ENCODE assay signal across 15 mouse cellular contexts in the genomic region with DNA sequence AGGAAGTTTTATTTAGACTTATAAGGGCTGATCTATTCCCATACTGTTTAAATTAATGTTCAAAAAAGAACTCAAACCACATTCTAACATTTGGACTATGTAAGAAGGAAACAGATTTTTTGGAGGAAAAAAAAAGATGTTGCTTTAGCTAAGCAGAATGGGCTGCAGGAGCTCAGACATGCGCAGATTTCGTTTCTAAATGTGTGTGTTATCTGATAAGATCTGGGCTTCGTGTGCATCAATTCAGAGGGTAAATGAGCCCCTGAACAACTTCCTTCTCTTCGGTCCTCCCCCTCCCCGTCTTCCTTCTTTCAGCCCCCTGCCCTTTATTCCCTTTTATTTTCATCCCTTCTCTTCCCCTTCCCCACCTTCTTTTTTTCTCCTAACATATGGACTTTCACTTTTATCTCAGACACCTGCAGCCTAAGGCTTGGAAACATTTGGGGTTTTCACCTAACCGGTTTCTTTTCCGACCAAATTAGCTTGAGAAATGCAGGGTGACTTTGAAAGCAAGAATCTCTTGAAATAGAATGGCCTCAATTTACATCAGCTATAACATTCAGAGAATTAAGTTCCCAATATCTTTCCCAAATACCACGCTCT.
DNase-seq lines count a peak whose midpoint lies in the region; ATAC-seq and TF ChIP-seq lines count a peak whose summit lies in the region.
"Had no signal": no experiment of that assay in that cellular context is flagged by ENCODE, and none has a peak within 500 bp of the region (broad histone marks: within the 10 kb centered on the region; RNA-seq: fewer than 3 reads in every experiment).

No protein-coding gene starts in this region.

- no peak overlapping the region for H3K9ac ChIP-seq in embryonic facial prominence, embryonic 14.5 days (ENCODE audit: low read depth, low read length)
- H3K9ac ChIP-seq in intestine, embryonic 15.5 days: no peak overlapping the region

- no peaks in the 10 kb centered on the region for H3K9me3 ChIP-seq in embryonic facial prominence, embryonic 14.5 days (ENCODE audit: control insufficient read depth, low read length)
- H3K9me3 ChIP-seq in intestine, embryonic 15.5 days: no peaks in the 10 kb centered on the region

- peak overlapping the region; percentile 30; the same call in 1 of the 2 replicates for H3K4me2 ChIP-seq in embryonic facial prominence, embryonic 14.5 days (ENCODE audit: low read depth, low read length)
- H3K4me2 ChIP-seq in intestine, embryonic 15.5 days (replicated peaks): no peak overlapping the region

- no peak for TF ChIP-seq CTCF in layer of hippocampus, adult 2 months (conservative IDR thresholded peaks at IDR 0.05)

- no peaks in the 10 kb centered on the region for H3K27me3 ChIP-seq in embryonic facial prominence, embryonic 14.5 days (replicated peaks; ENCODE audit: control insufficient read depth, insufficient read depth, low read length)
- H3K27me3 ChIP-seq in intestine, embryonic 15.5 days (replicated peaks): no peaks in the 10 kb centered on the region

- H3K27ac ChIP-seq in layer of hippocampus, adult 2 months: peak overlapping the region; percentile 62; the same call in 1 of the 2 replicates
- no peak overlapping the region for H3K27ac ChIP-seq in embryonic facial prominence, embryonic 14.5 days (replicated peaks; ENCODE audit: low read depth, low read length)
- no peak overlapping the region for H3K27ac ChIP-seq in intestine, embryonic 15.5 days
- H3K27ac ChIP-seq: macrophage had no signal

- H3K36me3 ChIP-seq in embryonic facial prominence, embryonic 14.5 days (ENCODE audit: control insufficient read depth, insufficient read depth, low read length): no peaks in the 10 kb centered on the region
- no peaks in the 10 kb centered on the region for H3K36me3 ChIP-seq in intestine, embryonic 15.5 days

- no peaks in the 10 kb centered on the region; the same call in 1 of the 2 replicates for H3K4me1 ChIP-seq in embryonic facial prominence, embryonic 14.5 days (ENCODE audit: control insufficient read depth, insufficient read depth, low read length)
- no peaks in the 10 kb centered on the region for H3K4me1 ChIP-seq in intestine, embryonic 15.5 days (replicated peaks)

- ATAC-seq in embryonic facial prominence, embryonic 14.5 days (ENCODE audit: low read depth): no peak
- ATAC-seq in intestine, embryonic 15.5 days: no peak
- ATAC-seq: activated CD4-positive, CD25-positive, alpha-beta regulatory T cell, adult 4 months; hindbrain, embryonic 16.5 days had no signal

- no peak overlapping the region for H3K4me3 ChIP-seq in layer of hippocampus, adult 2 months
- H3K4me3 ChIP-seq in embryonic facial prominence, embryonic 14.5 days (ENCODE audit: low read depth, low read length): no peak overlapping the region
- no peak overlapping the region for H3K4me3 ChIP-seq in intestine, embryonic 15.5 days (replicated peaks)

- DNase-seq in layer of hippocampus, adult 2 months (ENCODE audit: low spot score in 2 of 2): peak in 1 of 2 experiments; percentile 17
- DNase-seq in layer of hippocampus, postnatal 36 days: no peak
- DNase-seq in CD4-positive, CD25-positive, alpha-beta regulatory T cell, adult 2 months (ENCODE audit: low read depth, low spot score): peak; percentile 65
- DNase-seq in embryonic facial prominence, embryonic 14.5 days (ENCODE audit: low spot score): peak; percentile 22
- peak; percentile 79 for DNase-seq in thymus, postnatal 0 days (ENCODE audit: low spot score)
- DNase-seq in yolk sac, embryonic 10.5 days (ENCODE audit: low spot score): no peak
- DNase-seq: cerebellum, adult 11 months; heart, adult 18-20 months; heart, postnatal 10 days; kidney, adult 9 months; retina, postnatal 1 day had no signal

- WGBS in embryonic facial prominence, embryonic 14.5 days: 40% methylated on average over 8 of the region's 8 CpGs
- WGBS in intestine, embryonic 15.5 days: 53% methylated on average over 8 of the region's 8 CpGs

Comparison
In these comparisons a context has a peak if more than half of its experiments do, and no peak if none do; other contexts are left out.
1. DNase-seq: peak in CD4-positive, CD25-positive, alpha-beta regulatory T cell, adult 2 months (single experiment), embryonic facial prominence, embryonic 14.5 days (single experiment) and thymus, postnatal 0 days (single experiment); none in layer of hippocampus, postnatal 36 days (0 of 2) and yolk sac, embryonic 10.5 days (single experiment).